Mouse (Mus musculus) lung, adult 2 months (tissue): ENCODE measurements around the gene Rora.

Experiments used
- CTCF ChIP-seq: fragments of 200-500 bp; IDR thresholded peaks from 2 replicates; pipeline ENCODE4 v1.5.1; 2011; ENCODE audit warnings: mild to moderate bottlenecking, low read length, control low read depth; ENCODE audit not compliant: insufficient read depth
- POLR2A ChIP-seq: fragments of 200-500 bp; IDR thresholded peaks from 2 replicates; pipeline ENCODE4 v1.6.1; 2011; ENCODE audit warnings: low read depth, mild to moderate bottlenecking, control low read depth, low read length, borderline replicate concordance; ENCODE audit errors: extremely low read depth

GRCm38 (mm10) chr9:69128335-69128734 is 474.7 kb downstream of the Rora start:
- no peak for TF ChIP-seq POLR2A
- TF ChIP-seq CTCF: no peak
